Mouse (Mus musculus): ENCODE measurements at regions not wholly inside any gene's neighbourhood (a gene's known extent, or its start where the extent isn't known, plus 50 kb on each side); places are given as distances from the start of the nearest gene placed in this dataset.

- DNase-seq (ENCODE audit: low spot score) (no peak), ATAC-seq (replicated peaks; ENCODE audit: low FRiP score, low TSS enrichment, low read depth) (no peak)
- no peak overlapping the region for H3K4me3 ChIP-seq (ENCODE audit: low read depth, low read length)
- WGBS: 95% methylated on average over 6 of the region's 6 CpGs
- no peaks in the 10 kb centered on the region for H3K9me3 ChIP-seq (ENCODE audit: control insufficient read depth, low read length)
- no peaks in the 10 kb centered on the region for H3K27me3 ChIP-seq (replicated peaks; ENCODE audit: control insufficient read depth, insufficient read depth, low read length)
- H3K4me2 ChIP-seq (ENCODE audit: low read length): no peak overlapping the region
- H3K27ac ChIP-seq (ENCODE audit: low read depth): no peak overlapping the region
- H3K9ac ChIP-seq (ENCODE audit: low read length): no peak overlapping the region
- no peaks in the 10 kb centered on the region for H3K4me1 ChIP-seq (replicated peaks; ENCODE audit: control insufficient read depth, insufficient read depth, low read length)
- H3K36me3 ChIP-seq (ENCODE audit: control insufficient read depth, insufficient read depth, low read length): no peaks in the 10 kb centered on the region
Observed at GRCm38 (mm10) chr16:92905626-92906025, 79.7 kb upstream of the Runx1 start.

- no peaks in the 10 kb centered on the region for H3K4me1 ChIP-seq (replicated peaks; ENCODE audit: control insufficient read depth, insufficient read depth, low read length)
- H3K27me3 ChIP-seq (replicated peaks; ENCODE audit: control insufficient read depth, insufficient read depth, low read length): no peaks in the 10 kb centered on the region
- WGBS: 58% methylated on average over 9 of the region's 9 CpGs
- no peaks in the 10 kb centered on the region for H3K9me3 ChIP-seq (ENCODE audit: control insufficient read depth, low read length)
- no peak for ATAC-seq (replicated peaks; ENCODE audit: low FRiP score, low TSS enrichment, low read depth)
- no peak overlapping the region for H3K9ac ChIP-seq (ENCODE audit: low read length)
- no peak overlapping the region for H3K27ac ChIP-seq (ENCODE audit: low read depth)
- H3K36me3 ChIP-seq (ENCODE audit: control insufficient read depth, insufficient read depth, low read length): no peaks in the 10 kb centered on the region
- DNase-seq (ENCODE audit: low spot score): peak; percentile 54
- no peak overlapping the region for H3K4me2 ChIP-seq (ENCODE audit: low read length)
- no peak overlapping the region for H3K4me3 ChIP-seq (ENCODE audit: low read depth, low read length)
Observed at GRCm38 (mm10) chr16:92903892-92904473, 78.0 kb upstream of the Runx1 start.

- Histone ChIP-seq H3K4me3 (ENCODE audit: low read depth, low read length) (no peak overlapping the region), H3K27me3 (replicated peaks; ENCODE audit: control insufficient read depth, insufficient read depth, low read length) (no peaks in the 10 kb centered on the region), H3K4me1 (replicated peaks; ENCODE audit: control insufficient read depth, insufficient read depth, low read length) (no peaks in the 10 kb centered on the region), H3K4me2 (ENCODE audit: low read length) (no peak overlapping the region), H3K36me3 (ENCODE audit: control insufficient read depth, insufficient read depth, low read length) (no peaks in the 10 kb centered on the region), H3K27ac (ENCODE audit: low read depth) (no peak overlapping the region), H3K9me3 (ENCODE audit: control insufficient read depth, low read length) (no peaks in the 10 kb centered on the region), H3K9ac (ENCODE audit: low read length) (no peak overlapping the region)
- DNase-seq (ENCODE audit: low spot score) (no peak), ATAC-seq (replicated peaks; ENCODE audit: low FRiP score, low TSS enrichment, low read depth) (no peak)
- WGBS: 93% methylated on average over 7 of the region's 7 CpGs
Observed at GRCm38 (mm10) chr16:92903486-92903885, 77.5 kb upstream of the Runx1 start.

- ATAC-seq (replicated peaks; ENCODE audit: low FRiP score, low TSS enrichment, low read depth): no peak
- H3K4me2 ChIP-seq (ENCODE audit: low read length): no peak overlapping the region
- H3K4me3 ChIP-seq (ENCODE audit: low read depth, low read length): no peak overlapping the region
- no peaks in the 10 kb centered on the region for H3K4me1 ChIP-seq (replicated peaks; ENCODE audit: control insufficient read depth, insufficient read depth, low read length)
- H3K9me3 ChIP-seq (ENCODE audit: control insufficient read depth, low read length): no peaks in the 10 kb centered on the region
- WGBS: 71% methylated on average over 1 of the region's 1 CpGs
- no peak overlapping the region for H3K9ac ChIP-seq (ENCODE audit: low read length)
- H3K36me3 ChIP-seq (ENCODE audit: control insufficient read depth, insufficient read depth, low read length): no peaks in the 10 kb centered on the region
- H3K27me3 ChIP-seq (replicated peaks; ENCODE audit: control insufficient read depth, insufficient read depth, low read length): no peaks in the 10 kb centered on the region
- no peak for DNase-seq (ENCODE audit: low spot score)
- H3K27ac ChIP-seq (ENCODE audit: low read depth): no peak overlapping the region
Observed at GRCm38 (mm10) chr16:92899704-92900103, 73.8 kb upstream of the Runx1 start.

- no peak overlapping the region for H3K4me3 ChIP-seq (ENCODE audit: low read depth, low read length)
- no peak overlapping the region for H3K27ac ChIP-seq (ENCODE audit: low read depth)
- ATAC-seq (replicated peaks; ENCODE audit: low FRiP score, low TSS enrichment, low read depth) (no peak), DNase-seq (ENCODE audit: low spot score) (no peak)
- no peaks in the 10 kb centered on the region for H3K27me3 ChIP-seq (replicated peaks; ENCODE audit: control insufficient read depth, insufficient read depth, low read length)
- H3K9me3 ChIP-seq (ENCODE audit: control insufficient read depth, low read length): no peaks in the 10 kb centered on the region
- 80% methylated on average over 2 of the region's 2 CpGs for WGBS
- H3K36me3 ChIP-seq (ENCODE audit: control insufficient read depth, insufficient read depth, low read length): no peaks in the 10 kb centered on the region
- no peaks in the 10 kb centered on the region for H3K4me1 ChIP-seq (replicated peaks; ENCODE audit: control insufficient read depth, insufficient read depth, low read length)
- no peak overlapping the region for H3K9ac ChIP-seq (ENCODE audit: low read length)
- H3K4me2 ChIP-seq (ENCODE audit: low read length): no peak overlapping the region
Observed at GRCm38 (mm10) chr16:92891741-92892140, 65.8 kb upstream of the Runx1 start.

GRCm38 (mm10) chr16:92890713-92891112 lies 64.8 kb upstream of the Runx1 start:
- no peak overlapping the region for H3K9ac ChIP-seq (ENCODE audit: low read length)
- H3K36me3 ChIP-seq (ENCODE audit: control insufficient read depth, insufficient read depth, low read length): no peaks in the 10 kb centered on the region
- H3K4me1 ChIP-seq (replicated peaks; ENCODE audit: control insufficient read depth, insufficient read depth, low read length): no peaks in the 10 kb centered on the region
- H3K27me3 ChIP-seq (replicated peaks; ENCODE audit: control insufficient read depth, insufficient read depth, low read length): no peaks in the 10 kb centered on the region
- H3K9me3 ChIP-seq (ENCODE audit: control insufficient read depth, low read length): no peaks in the 10 kb centered on the region
- DNase-seq (ENCODE audit: low spot score): no peak
- no peak overlapping the region for H3K27ac ChIP-seq (ENCODE audit: low read depth)
- ATAC-seq (replicated peaks; ENCODE audit: low FRiP score, low TSS enrichment, low read depth): no peak
- no peak overlapping the region for H3K4me2 ChIP-seq (ENCODE audit: low read length)
- 84% methylated on average over 3 of the region's 3 CpGs for WGBS
- H3K4me3 ChIP-seq (ENCODE audit: low read depth, low read length): no peak overlapping the region

GRCm38 (mm10) chr16:92889537-92889936 lies 63.6 kb upstream of the Runx1 start:
- no peak for DNase-seq (ENCODE audit: low spot score)
- ATAC-seq (replicated peaks; ENCODE audit: low FRiP score, low TSS enrichment, low read depth): no peak
- no peak overlapping the region for H3K9ac ChIP-seq (ENCODE audit: low read length)
- no peak overlapping the region for H3K27ac ChIP-seq (ENCODE audit: low read depth)
- H3K9me3 ChIP-seq (ENCODE audit: control insufficient read depth, low read length): no peaks in the 10 kb centered on the region
- H3K27me3 ChIP-seq (replicated peaks; ENCODE audit: control insufficient read depth, insufficient read depth, low read length): no peaks in the 10 kb centered on the region
- H3K4me2 ChIP-seq (ENCODE audit: low read length): no peak overlapping the region
- WGBS: 93% methylated on average over 10 of the region's 10 CpGs
- no peak overlapping the region for H3K4me3 ChIP-seq (ENCODE audit: low read depth, low read length)
- H3K4me1 ChIP-seq (replicated peaks; ENCODE audit: control insufficient read depth, insufficient read depth, low read length): no peaks in the 10 kb centered on the region
- no peaks in the 10 kb centered on the region for H3K36me3 ChIP-seq (ENCODE audit: control insufficient read depth, insufficient read depth, low read length)

GRCm38 (mm10) chr16:92886226-92886625 lies 60.3 kb upstream of the Runx1 start:
- Histone ChIP-seq H3K4me2 (ENCODE audit: low read length) (no peak overlapping the region), H3K9me3 (ENCODE audit: control insufficient read depth, low read length) (no peaks in the 10 kb centered on the region), H3K4me3 (ENCODE audit: low read depth, low read length) (no peak overlapping the region), H3K36me3 (ENCODE audit: control insufficient read depth, insufficient read depth, low read length) (no peaks in the 10 kb centered on the region), H3K4me1 (replicated peaks; ENCODE audit: control insufficient read depth, insufficient read depth, low read length) (no peaks in the 10 kb centered on the region), H3K9ac (ENCODE audit: low read length) (no peak overlapping the region), H3K27ac (ENCODE audit: low read depth) (no peak overlapping the region), H3K27me3 (replicated peaks; ENCODE audit: control insufficient read depth, insufficient read depth, low read length) (no peaks in the 10 kb centered on the region)
- WGBS: 98% methylated on average over 3 of the region's 3 CpGs
- DNase-seq (ENCODE audit: low spot score) (no peak), ATAC-seq (replicated peaks; ENCODE audit: low FRiP score, low TSS enrichment, low read depth) (no peak)

- DNase-seq (ENCODE audit: low spot score) (no peak), ATAC-seq (replicated peaks; ENCODE audit: low FRiP score, low TSS enrichment, low read depth) (no peak)
- Histone ChIP-seq H3K9me3 (ENCODE audit: control insufficient read depth, low read length) (no peaks in the 10 kb centered on the region), H3K4me3 (ENCODE audit: low read depth, low read length) (no peak overlapping the region), H3K4me2 (ENCODE audit: low read length) (no peak overlapping the region), H3K27me3 (replicated peaks; ENCODE audit: control insufficient read depth, insufficient read depth, low read length) (no peaks in the 10 kb centered on the region), H3K4me1 (replicated peaks; ENCODE audit: control insufficient read depth, insufficient read depth, low read length) (no peaks in the 10 kb centered on the region), H3K27ac (ENCODE audit: low read depth) (no peak overlapping the region), H3K9ac (ENCODE audit: low read length) (no peak overlapping the region), H3K36me3 (ENCODE audit: control insufficient read depth, insufficient read depth, low read length) (no peaks in the 10 kb centered on the region)
- 55% methylated on average over 12 of the region's 12 CpGs for WGBS
Observed at GRCm38 (mm10) chr16:92883821-92884272, 57.9 kb upstream of the Runx1 start.

Data from intestine, embryonic 14.5 days (tissue).